Mouse (Mus musculus): ENCODE data around the gene Mesp2. TPM values are rescaled to one million over a fixed set of nuclear protein-coding genes. Genes with fewer than 3 reads are reported as not detected.

Gene Mesp2
- total RNA-seq, 4 experiments from 2014 or later = 0.41 to 1.5 (median 0.62) TPM

GRCm38 (mm10) chr7:79808561-79808960 is 2.0 kb upstream of the Mesp2 start:
- peak; percentile 43 for DNase-seq

DNA sequence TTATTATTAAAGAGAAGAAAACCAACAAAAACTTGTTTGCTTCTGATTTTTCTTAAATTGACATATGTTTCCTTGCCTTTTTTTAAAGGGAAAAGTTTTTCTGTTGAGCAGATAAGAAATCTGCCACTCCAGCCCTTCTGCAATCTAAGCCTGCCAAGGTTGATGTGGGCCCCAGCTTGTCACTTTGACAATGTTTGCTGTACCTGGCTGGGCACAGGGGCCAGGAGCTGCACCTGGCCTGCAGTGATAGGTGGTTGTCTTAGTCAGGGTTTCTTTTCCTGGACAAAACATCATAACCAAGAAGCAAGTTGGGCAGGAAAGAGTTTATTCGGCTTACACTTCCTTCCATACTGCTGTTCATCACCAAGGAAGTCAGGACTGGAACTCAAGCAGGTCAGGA is 2.9 kb downstream of the Mesp2 start:
- no peak for DNase-seq

DNA sequence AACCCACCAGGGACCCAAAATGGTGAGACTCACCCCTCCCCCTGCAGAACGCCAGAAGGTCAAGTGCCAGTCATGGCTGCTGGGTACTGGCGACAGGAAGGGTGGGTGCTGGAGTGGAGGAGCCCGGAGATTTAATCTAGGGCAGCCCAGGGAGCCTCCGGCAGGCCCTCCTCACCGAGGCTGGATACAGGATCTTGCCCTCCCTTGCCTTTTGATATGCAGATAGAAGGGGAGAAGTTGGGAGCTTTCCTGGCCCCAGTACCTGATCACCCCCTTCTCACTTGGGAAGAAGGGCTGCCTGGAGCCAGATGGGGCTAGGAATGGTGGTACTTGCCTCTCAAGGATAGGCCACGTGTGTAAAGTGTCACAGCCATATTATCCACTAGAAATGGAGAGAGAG is 7.8 kb downstream of the Mesp2 start:
- no peak for DNase-seq

DNA sequence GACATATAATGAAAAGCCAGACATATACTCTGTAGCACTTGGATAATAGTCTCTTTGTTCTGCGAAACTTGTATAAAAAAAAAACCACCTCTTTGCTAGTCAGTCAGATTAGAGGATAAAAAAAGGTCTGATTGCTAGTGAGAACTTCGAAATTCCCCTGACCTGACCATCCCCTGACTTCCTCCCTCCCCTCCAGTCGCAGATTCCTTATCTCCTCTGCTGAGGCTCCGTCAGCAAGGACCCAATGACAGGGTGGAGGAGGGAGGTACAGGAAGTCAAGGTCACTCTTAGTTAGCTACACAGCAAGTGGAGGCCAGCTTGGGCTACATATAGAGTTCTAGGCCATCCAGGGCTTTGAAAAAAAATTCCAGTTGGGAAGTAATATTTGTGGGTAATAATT is 9.0 kb downstream of the Mesp2 start:
- no peak for DNase-seq

GRCm38 (mm10) chr7:79819996-79820395 is 9.5 kb downstream of the Mesp2 start:
- DNase-seq = no peak

- DNase-seq = no peak
These were observed 11.7 kb downstream of the Mesp2 start for GRCm38 (mm10) chr7:79822092-79822695.

DNA sequence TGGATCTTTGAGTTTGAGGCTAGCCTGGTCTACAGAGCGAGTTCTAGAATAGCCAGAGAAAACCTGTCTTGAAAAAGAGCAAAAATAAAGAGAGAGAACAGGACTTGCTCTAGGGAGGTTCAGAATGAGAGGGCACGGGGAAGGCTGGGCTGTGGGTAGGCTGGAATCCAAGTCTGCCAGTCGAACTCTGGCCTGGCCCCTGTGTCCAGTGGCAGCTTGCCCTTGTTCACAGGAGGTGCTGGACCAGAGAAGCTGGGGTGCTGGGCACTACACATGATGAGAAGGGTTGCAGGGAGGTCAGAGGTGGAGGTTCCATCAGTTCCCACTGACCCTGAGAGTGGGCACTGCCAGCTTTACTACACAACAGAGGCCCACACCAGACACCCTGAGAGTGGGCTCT is 17.8 kb downstream of the Mesp2 start:
- no peak for DNase-seq

- DNase-seq = no peak
These were observed 20.6 kb downstream of the Mesp2 start for GRCm38 (mm10) chr7:79831145-79831544.

DNA sequence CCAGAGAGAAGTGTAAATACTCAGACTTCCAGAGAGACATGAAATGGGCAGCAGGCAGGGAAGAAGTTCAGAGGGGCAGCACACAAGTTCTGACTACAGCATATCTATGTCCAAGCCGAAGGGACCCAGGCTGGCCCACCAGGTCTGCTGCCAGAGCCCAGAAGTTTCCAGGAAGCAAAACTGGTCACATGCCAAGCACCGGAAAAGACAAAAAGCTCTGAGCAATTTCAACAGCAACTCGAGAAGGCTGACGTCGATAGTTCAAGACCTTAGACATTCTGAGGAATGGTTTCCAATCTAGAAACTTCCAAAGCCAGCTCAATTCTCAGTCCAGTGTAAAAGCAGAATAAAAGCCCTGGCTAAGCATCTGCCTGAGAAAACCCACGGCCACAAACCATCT is 21.1 kb downstream of the Mesp2 start:
- no peak for DNase-seq

DNA sequence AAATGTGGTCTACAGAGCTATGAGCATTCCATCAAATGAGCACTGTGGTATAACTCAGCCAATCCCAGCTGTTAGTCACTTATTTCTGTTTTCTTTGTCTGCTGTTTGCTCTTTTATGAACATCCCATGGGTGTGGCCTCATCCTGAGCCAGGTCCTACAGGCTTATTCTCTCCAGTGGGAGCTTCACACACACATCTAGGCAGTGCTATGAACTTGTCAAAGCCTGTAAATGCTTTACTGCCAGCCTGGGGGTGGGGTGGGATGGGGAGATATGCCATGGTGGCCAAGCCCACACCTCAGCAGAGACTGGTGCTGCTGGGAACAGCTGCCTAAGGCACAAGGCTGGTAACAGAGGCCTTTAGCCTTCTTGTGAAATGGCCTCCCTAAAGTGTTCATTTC is 22.5 kb downstream of the Mesp2 start:
- DNase-seq = no peak

- DNase-seq = no peak
These were observed 24.7 kb downstream of the Mesp2 start for GRCm38 (mm10) chr7:79835196-79835595.

DNA sequence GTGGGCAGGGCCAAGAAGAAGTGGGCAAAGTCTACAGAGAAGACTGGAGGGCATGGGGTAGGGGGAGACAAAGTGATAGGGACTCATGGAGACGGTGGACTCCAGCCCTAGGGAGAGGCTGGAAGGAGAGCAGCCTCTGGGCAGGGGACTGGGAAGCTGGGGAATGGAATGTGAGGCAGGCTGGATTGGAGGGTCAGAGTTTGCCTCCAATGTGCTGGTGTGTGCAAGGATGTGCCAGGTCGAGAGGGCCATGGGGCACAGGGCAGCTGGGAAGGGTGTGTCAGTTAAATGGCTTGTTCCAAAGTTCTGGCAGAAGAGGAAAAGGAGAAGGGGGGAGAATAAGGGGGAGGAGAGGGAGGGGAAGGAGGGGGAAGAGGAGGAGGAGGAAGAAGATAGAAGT is 26.7 kb downstream of the Mesp2 start:
- no peak for DNase-seq

DNA sequence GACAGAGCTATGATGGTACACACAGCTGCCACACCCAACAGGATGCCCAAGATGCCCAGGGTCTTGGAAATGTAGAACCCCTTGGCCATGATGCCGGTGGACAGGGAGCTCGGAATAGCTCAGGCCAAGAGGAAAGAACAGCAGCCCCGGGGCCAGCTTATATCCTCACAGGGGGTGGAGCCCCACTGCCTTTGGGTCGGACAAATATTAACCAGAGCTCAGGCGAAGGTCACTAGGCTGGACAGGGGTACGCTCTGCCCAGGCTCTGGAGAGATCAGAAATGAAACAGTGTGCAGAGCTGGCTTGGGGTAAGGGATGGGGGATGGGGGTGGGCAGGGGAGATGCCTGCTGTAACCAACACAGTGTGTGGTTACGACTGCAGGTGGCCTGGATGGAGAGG is 31.6 kb downstream of the Mesp2 start:
- no peak for DNase-seq

GRCm38 (mm10) chr7:79844090-79844802 is 33.7 kb downstream of the Mesp2 start:
- DNase-seq = no peak

DNA sequence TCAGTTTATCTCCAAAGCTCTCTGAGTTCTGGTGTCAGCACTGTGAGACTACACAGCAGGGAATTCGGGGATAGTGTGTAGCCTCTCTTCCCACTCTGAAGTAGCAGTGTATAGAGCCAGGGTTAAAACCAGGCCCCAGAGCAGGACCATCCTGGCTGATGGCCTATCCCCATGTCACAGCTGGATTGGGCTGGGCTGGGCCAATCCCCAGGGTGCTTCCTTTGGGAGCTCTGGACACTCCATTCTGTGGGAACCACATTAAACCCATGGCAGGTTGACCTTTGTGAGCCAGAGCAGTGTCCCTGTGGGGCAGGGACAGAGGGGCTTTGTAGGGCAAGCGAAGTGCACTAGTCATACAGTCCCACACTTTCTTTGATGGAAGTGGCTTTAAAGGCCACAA is 35.8 kb downstream of the Mesp2 start:
- DNase-seq = no peak

DNA sequence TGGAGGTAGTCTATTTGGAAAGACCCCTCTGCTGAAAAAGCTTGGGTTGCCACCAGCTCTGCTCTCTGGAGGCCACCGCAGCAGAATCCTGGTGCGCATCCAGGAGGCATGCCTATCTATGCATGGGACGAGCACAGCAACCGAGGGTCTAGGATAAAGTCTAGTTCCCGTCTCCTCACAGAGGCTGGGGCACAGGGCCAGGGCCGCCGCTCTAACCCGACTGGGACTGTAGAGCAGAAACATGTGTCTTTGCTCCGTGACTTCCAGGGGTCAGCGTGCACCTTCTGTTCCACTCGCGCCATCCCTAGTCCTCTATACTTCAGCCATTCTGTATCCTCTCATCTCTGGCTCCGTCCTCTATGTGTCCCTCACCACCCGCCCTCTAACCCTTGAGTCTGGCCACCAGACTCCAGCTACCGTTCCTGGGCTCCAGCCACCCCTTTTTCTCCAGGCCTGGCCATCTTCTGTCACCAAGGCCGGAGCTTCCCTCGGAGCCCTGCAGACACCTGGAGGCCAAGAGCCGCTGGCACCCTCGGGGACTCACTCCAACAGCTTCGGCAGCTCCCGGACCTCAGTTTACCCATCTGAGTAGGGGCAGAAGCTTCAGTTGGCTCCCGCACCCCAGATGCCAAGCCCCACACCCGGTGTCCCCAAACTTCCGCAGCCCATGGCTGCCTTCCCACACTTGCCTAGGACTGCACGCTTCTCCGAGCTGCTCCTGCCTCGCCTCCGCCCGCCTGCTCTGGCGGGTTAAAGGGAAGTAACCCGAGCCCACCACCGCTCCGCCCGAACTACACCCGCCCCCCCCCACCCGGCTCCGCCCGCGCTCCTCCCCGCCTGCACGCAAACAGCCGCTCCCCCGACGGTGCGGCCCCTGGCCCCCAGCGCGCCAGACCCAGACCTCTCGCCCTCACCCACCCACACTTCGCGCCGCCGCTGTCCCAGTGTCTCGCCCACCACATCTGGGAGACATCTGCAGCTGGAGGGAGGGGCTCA is 37.2 kb downstream of the Mesp2 start:
- DNase-seq = no peak

DNA sequence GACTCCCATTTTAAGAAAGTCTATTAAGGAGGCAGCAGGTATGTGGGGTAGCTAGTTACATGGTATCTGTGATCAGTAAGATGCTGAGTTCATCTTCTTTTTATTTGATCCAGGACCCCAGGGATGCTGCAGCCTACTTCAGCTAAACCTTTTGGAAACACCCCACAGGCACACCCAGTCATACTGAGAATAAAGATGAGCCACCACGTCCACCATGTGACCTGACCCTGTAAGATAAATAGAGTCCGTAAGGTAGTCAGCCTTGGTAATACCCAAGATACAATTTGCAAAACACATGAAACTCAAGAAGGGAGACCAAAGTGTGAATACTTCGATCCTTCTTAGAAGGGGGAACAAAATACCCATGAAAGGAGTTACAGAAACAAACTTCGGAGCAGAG is 45.8 kb downstream of the Mesp2 start:
- no peak for DNase-seq

DNA sequence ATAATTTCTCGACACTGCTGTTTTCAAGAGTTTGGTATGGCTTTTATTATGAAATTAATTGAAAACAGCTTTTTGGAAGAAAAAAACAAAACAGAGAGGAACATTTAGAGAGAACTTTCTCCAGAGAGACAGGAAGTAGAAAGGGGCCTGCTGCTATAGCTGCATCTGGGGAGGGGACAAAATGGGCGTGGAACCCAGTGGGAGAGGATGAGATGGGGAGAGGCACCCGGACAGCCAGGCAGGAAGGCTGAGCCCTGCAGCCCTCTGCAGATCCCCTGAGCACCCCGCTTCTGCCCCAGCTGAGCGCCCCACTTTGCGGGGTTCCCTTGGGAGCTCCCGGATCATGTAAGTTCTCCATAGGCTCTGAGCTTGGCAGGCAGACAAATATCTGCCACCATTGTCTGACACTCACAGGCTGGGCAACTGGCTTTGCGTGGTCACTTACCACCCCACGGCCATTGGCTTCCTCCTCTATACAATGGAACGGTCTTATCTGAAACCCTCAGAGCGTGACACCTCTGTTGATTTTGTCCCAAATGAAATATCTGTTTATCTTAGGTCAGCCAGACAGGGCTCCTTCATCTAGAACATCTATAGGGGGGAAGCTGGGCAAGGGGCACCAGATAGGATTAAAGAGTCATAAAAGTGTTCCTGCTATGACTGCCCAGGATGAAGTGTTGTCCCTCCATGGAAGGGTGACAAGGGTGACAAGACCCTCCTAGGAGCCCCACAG is 47.8 kb downstream of the Mesp2 start:
- no peak for DNase-seq

DNA sequence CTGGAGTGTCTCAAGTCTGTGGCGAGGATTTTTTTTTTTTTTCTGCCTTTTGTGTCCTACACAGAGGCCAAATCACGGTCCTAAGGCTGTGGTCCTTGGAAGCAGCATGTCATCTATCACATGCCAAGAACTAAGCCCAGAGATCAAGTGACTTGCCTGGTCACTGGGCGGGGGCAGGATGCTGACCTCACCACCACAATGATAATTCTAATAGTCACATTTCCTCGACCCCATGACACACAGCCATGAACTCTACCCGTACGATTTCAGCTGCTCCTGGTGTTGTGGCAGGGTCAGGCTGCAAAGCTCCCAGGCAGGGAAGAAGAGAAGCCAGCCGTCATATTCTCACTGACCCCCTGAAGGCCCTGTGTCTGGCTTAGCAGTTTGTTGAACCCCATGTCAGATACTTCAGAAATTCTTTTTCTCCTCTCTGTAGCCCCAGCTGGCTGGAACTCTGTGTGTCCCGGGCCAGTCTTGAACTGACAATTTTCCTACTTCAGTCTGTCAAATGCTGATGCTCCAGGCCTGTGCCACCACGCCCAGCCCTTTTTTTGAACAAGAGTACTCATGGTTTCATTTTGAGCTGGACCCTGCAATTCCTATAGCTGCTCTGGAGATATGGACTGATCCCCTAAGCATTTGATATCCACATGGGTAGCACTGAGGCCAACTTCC is 48.6 kb downstream of the Mesp2 start:
- DNase-seq = peak; percentile 29

DNA sequence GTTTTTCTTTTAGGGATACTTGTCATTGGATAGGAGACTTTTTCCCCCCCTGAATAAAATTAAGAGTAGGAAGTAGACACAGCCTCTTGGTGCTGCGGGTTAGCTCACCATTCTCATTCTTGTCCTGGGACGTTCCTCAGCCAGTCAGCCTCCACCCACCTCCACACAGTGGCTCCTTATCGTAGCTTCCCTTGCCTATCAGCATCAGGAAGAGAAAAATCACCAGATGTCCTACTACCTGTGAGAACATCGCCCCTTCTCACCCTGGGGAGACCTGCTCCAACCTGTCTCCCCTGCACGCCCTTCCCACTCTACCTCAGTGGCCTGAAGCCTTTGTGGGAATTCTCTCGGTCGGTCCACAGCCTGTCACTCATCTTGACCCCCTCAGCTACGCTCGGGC is 50.3 kb downstream of the Mesp2 start, which contains the start of gene Anpep:
Anpep (minus strand) TSS at position 249 of the 400 bp plus-strand sequence.
- no peak for DNase-seq

DNA sequence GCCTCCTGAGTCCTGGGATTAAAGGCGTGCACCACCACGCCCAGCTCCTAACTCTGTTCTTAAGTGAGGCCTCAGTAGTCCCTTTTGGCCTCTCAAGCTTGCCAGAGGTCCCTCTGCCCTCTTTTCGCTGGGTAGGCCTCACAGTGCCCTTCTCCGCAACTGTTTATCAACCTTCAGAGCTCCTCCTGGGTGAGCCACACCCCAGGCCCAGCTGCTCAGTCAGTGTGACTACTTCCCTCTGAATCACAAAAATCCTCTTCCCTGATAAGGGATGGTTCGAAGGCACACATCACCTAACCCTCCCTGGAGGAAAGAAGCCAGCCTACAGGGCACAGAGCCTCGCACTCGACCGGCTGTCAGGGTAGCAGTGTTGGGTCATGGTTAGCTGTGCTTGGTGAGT is 51.3 kb downstream of the Mesp2 start:
- no peak for DNase-seq

All from adrenal gland, adult 8-10 months (tissue).